Mouse (Mus musculus) MEL (cell line): ENCODE measurements at regions not wholly inside any gene's neighbourhood (a gene's known extent, or its start where the extent isn't known, plus 50 kb on each side); places are given as distances from the start of the nearest gene placed in this dataset.

Experiments
- DNase-seq: peaks from one replicate; pipeline ENCODE4 v3.0.0; 2011; ENCODE audit warnings: low read depth, low spot score
- H3K27ac ChIP-seq: 2 replicates; pipeline ENCODE4 v1.5.1; 2012; ENCODE audit warnings: low read depth, mild to moderate bottlenecking, control low read depth, low read length, moderate library complexity; ENCODE audit not compliant: control insufficient read depth
- H3K27me3 ChIP-seq, 2 experiments: fragments of 150-350 bp in 1 of 2; sonication (generic) in 1 of 2; 2 replicates each; pipeline ENCODE4 v1.6.1; 2012; ENCODE audit warnings: low read length in 2 of 2, mild to moderate bottlenecking in 2 of 2, improper control_type of control experiment in 1 of 2, moderate library complexity in 1 of 2; ENCODE audit not compliant: insufficient read depth in 2 of 2, control insufficient read depth in 1 of 2
- H3K36me3 ChIP-seq, 2 experiments: 2 replicates each; pipeline ENCODE4 v1.6.1; 2012 to 2014; ENCODE audit warnings: low read length in 2 of 2, improper control_type of control experiment in 1 of 2, inconsistent platforms in 1 of 2, mild to moderate bottlenecking in 1 of 2; ENCODE audit not compliant: insufficient read depth in 2 of 2, control insufficient read depth in 1 of 2
- H3K4me1 ChIP-seq, 2 experiments: fragments of 150-350 bp in 1 of 2; sonication (generic) in 1 of 2; 2 replicates each; pipeline ENCODE4 v1.6.1; 2012; ENCODE audit warnings: low read length in 2 of 2, improper control_type of control experiment in 1 of 2, mild to moderate bottlenecking in 1 of 2; ENCODE audit not compliant: insufficient read depth in 2 of 2, control insufficient read depth in 1 of 2
- H3K4me3 ChIP-seq, 2 experiments: fragments of 150-350 bp in 1 of 2; sonication (generic) in 1 of 2; 2 replicates each; pipeline ENCODE4 v1.5.1; 2012; ENCODE audit warnings: low read depth in 2 of 2, low read length in 2 of 2, mild to moderate bottlenecking in 2 of 2, moderate library complexity in 2 of 2, control low read depth in 1 of 2, improper control_type of control experiment in 1 of 2; ENCODE audit not compliant: control insufficient read depth in 1 of 2, insufficient read depth in 1 of 2
- H3K79me2 ChIP-seq: 2 replicates; pipeline ENCODE4 v1.6.1; 2012; ENCODE audit warnings: mild to moderate bottlenecking, low read length, moderate library complexity; ENCODE audit not compliant: control insufficient read depth, poor library complexity, insufficient read depth
- H3K9ac ChIP-seq: 2 replicates; pipeline ENCODE4 v1.6.1; 2012; ENCODE audit warnings: low read depth, mild to moderate bottlenecking, control low read depth, low read length, moderate library complexity; ENCODE audit not compliant: control insufficient read depth, poor library complexity, severe bottlenecking
- H3K9me3 ChIP-seq: fragments of 150-350 bp; sonication (generic); replicated peaks from 2 replicates; pipeline ENCODE4 v1.6.1; 2012; ENCODE audit warnings: mild to moderate bottlenecking, low read length, improper control_type of control experiment, moderate library complexity; ENCODE audit not compliant: insufficient read depth
- CHD1 ChIP-seq: IDR thresholded peaks from 2 replicates; pipeline ENCODE4 v1.6.1; 2012; ENCODE audit warnings: low read depth, mild to moderate bottlenecking, inconsistent platforms, low read length, improper control_type of control experiment
- CHD2 ChIP-seq: IDR thresholded peaks from 2 replicates; pipeline ENCODE4 v1.6.1; 2011; ENCODE audit warnings: low read length, improper control_type of control experiment
- CTCF ChIP-seq, 3 experiments: IDR thresholded peaks in 2 of 3; conservative IDR thresholded peaks in 1 of 3; 2 replicates each; pipeline ENCODE4 v1.5.1; 2011 to 2012; ENCODE audit warnings: low read length in 3 of 3, low read depth in 2 of 3, mild to moderate bottlenecking in 2 of 3, improper control_type of control experiment in 1 of 3, inconsistent platforms in 1 of 3, mixed read lengths in 1 of 3, moderate library complexity in 1 of 3; ENCODE audit not compliant: control insufficient read depth in 1 of 3, insufficient read depth in 1 of 3, poor library complexity in 1 of 3, severe bottlenecking in 1 of 3
- E2F4 ChIP-seq: IDR thresholded peaks from 2 replicates; pipeline ENCODE4 v1.6.1; 2011; ENCODE audit warnings: low read depth, low read length, improper control_type of control experiment, borderline replicate concordance
- EP300 ChIP-seq, 2 experiments: IDR thresholded peaks; 2 replicates each; pipeline ENCODE4 v1.6.1; 2011; ENCODE audit warnings: improper control_type of control experiment in 2 of 2, low read length in 2 of 2, low read depth in 1 of 2, mild to moderate bottlenecking in 1 of 2
- GABPA ChIP-seq: IDR thresholded peaks from 2 replicates; pipeline ENCODE4 v1.6.1; 2012; ENCODE audit warnings: low read depth, mild to moderate bottlenecking, inconsistent platforms, low read length, improper control_type of control experiment, moderate library complexity
- HCFC1 ChIP-seq: IDR thresholded peaks from 2 replicates; pipeline ENCODE4 v1.6.1; 2012; ENCODE audit warnings: low read depth, mild to moderate bottlenecking, inconsistent platforms, low read length, improper control_type of control experiment, moderate library complexity
- JUND ChIP-seq: IDR thresholded peaks from 2 replicates; pipeline ENCODE4 v1.6.1; 2011; ENCODE audit warnings: low read depth, mild to moderate bottlenecking, improper control_type of control experiment, low read length
- KAT2A ChIP-seq: conservative IDR thresholded peaks from 2 replicates; pipeline ENCODE4 v1.6.1; 2012; ENCODE audit warnings: low read depth, low read length, improper control_type of control experiment, inconsistent platforms
- MXI1 ChIP-seq: IDR thresholded peaks from 2 replicates; pipeline ENCODE4 v1.6.1; 2011; ENCODE audit warnings: mild to moderate bottlenecking, low read depth, low read length, improper control_type of control experiment
- MYB ChIP-seq: IDR thresholded peaks from 2 replicates; pipeline ENCODE4 v1.6.1; 2011; ENCODE audit warnings: mild to moderate bottlenecking, low read depth, low read length, improper control_type of control experiment
- NELFE ChIP-seq: IDR thresholded peaks from 2 replicates; pipeline ENCODE4 v1.6.1; 2011; ENCODE audit warnings: low read depth, low read length, improper control_type of control experiment
- NRF1 ChIP-seq: IDR thresholded peaks from 2 replicates; pipeline ENCODE4 v1.6.1; 2014; ENCODE audit warnings: low read depth, mild to moderate bottlenecking, inconsistent platforms, low read length, improper control_type of control experiment, moderate library complexity; ENCODE audit not compliant: poor library complexity, insufficient read depth, severe bottlenecking
- POLR2A ChIP-seq, 2 experiments: IDR thresholded peaks; 2 replicates each; pipeline ENCODE4 v1.6.1; 2011 to 2012; ENCODE audit warnings: low read length in 2 of 2, mild to moderate bottlenecking in 2 of 2, control low read depth in 1 of 2, improper control_type of control experiment in 1 of 2, low read depth in 1 of 2, moderate library complexity in 1 of 2; ENCODE audit not compliant: control insufficient read depth in 1 of 2, insufficient read depth in 1 of 2, poor library complexity in 1 of 2
- POLR2AphosphoS5 ChIP-seq: IDR thresholded peaks from 2 replicates; pipeline ENCODE4 v1.6.1; 2012; ENCODE audit warnings: low read depth, borderline replicate concordance, mild to moderate bottlenecking, inconsistent platforms, low read length, moderate library complexity, mixed read lengths
- RCOR1 ChIP-seq: IDR thresholded peaks from 2 replicates; pipeline ENCODE4 v1.6.1; 2012; ENCODE audit warnings: low read depth, mild to moderate bottlenecking, inconsistent platforms, low read length, improper control_type of control experiment
- SMC3 ChIP-seq: IDR thresholded peaks from 2 replicates; pipeline ENCODE4 v1.6.1; 2011; ENCODE audit warnings: low read depth, low read length, improper control_type of control experiment
- UBTF ChIP-seq: IDR thresholded peaks from 2 replicates; pipeline ENCODE4 v1.6.1; 2012; ENCODE audit warnings: low read depth, mild to moderate bottlenecking, inconsistent platforms, low read length, improper control_type of control experiment, moderate library complexity, borderline replicate concordance; ENCODE audit not compliant: insufficient read depth
- USF1 ChIP-seq: IDR thresholded peaks from 2 replicates; pipeline ENCODE4 v1.6.1; 2014; ENCODE audit warnings: low read depth, mild to moderate bottlenecking, inconsistent platforms, low read length, improper control_type of control experiment, moderate library complexity
- USF2 ChIP-seq, 2 experiments: IDR thresholded peaks; 2 replicates each; pipeline ENCODE4 v1.6.1; 2011 to 2012; ENCODE audit warnings: improper control_type of control experiment in 2 of 2, low read length in 2 of 2, borderline replicate concordance in 1 of 2, inconsistent platforms in 1 of 2, low read depth in 1 of 2, mild to moderate bottlenecking in 1 of 2; ENCODE audit not compliant: insufficient read depth in 1 of 2
- ZC3H11A ChIP-seq: IDR thresholded peaks from 2 replicates; pipeline ENCODE4 v1.6.1; 2012; ENCODE audit warnings: low read depth, mild to moderate bottlenecking, inconsistent platforms, low read length, improper control_type of control experiment
- ZKSCAN1 ChIP-seq: IDR thresholded peaks from 2 replicates; pipeline ENCODE4 v1.6.1; 2012; ENCODE audit warnings: low read depth, mild to moderate bottlenecking, inconsistent platforms, low read length, improper control_type of control experiment, moderate library complexity
- ZNF384 ChIP-seq: IDR thresholded peaks from 2 replicates; pipeline ENCODE4 v1.6.1; 2012; ENCODE audit warnings: low read depth, mild to moderate bottlenecking, inconsistent platforms, low read length, improper control_type of control experiment

GRCm38 (mm10) chr9:113181182-113181581 lies 526.9 kb downstream of the Pdcd6ip start:
- Histone ChIP-seq H3K4me1 (no peaks in the 10 kb centered on the region), H3K4me3 (no peak overlapping the region), H3K27me3 (no peaks in the 10 kb centered on the region), H3K9me3 (no peaks in the 10 kb centered on the region), H3K36me3 (no peaks in the 10 kb centered on the region), H3K79me2 (no peaks in the 10 kb centered on the region), H3K27ac (no peak overlapping the region), H3K9ac (no peak overlapping the region)
- DNase-seq, result no peak
- TF ChIP-seq ZKSCAN1 (no peak), EP300 (IDR thresholded peaks at IDR 0.05; ENCODE audit: low read depth in 1 of 2, low read length in 2 of 2) (no peak), MXI1 (no peak), USF2 (IDR thresholded peaks at IDR 0.05; ENCODE audit: borderline replicate concordance in 1 of 2, insufficient read depth in 1 of 2, low read depth in 1 of 2, low read length in 2 of 2) (no peak), ZC3H11A (no peak), CHD2 (no peak), CHD1 (no peak), E2F4 (no peak), GABPA (no peak), USF1 (no peak), POLR2AphosphoS5 (no peak), RCOR1 (no peak), NRF1 (no peak), JUND (no peak)

GRCm38 (mm10) chr9:113177918-113178235 lies 530.2 kb downstream of the Pdcd6ip start:
- no peak overlapping the region for H3K9ac ChIP-seq
- no peak overlapping the region for H3K27ac ChIP-seq
- H3K79me2 ChIP-seq, result no peaks in the 10 kb centered on the region
- TF ChIP-seq ZNF384 (no peak), NELFE (no peak), RCOR1 (no peak), HCFC1 (no peak), JUND (no peak), NRF1 (no peak), EP300 (IDR thresholded peaks at IDR 0.05; ENCODE audit: low read depth in 1 of 2, low read length in 2 of 2) (no peak), POLR2A (IDR thresholded peaks at IDR 0.05; ENCODE audit: control insufficient read depth in 1 of 2, insufficient read depth in 1 of 2, low read depth in 1 of 2, low read length in 2 of 2, poor library complexity in 1 of 2) (no peak), ZKSCAN1 (no peak), MYB (no peak), UBTF (no peak), MXI1 (no peak), SMC3 (no peak), KAT2A (no peak), CTCF (IDR thresholded peaks at IDR 0.05 in 2 of 3, conservative IDR thresholded peaks at IDR 0.05 in 1 of 3; ENCODE audit: control insufficient read depth in 1 of 3, insufficient read depth in 1 of 3, low read depth in 2 of 3, low read length in 3 of 3, poor library complexity in 1 of 3, severe bottlenecking in 1 of 3) (no peak)
- no peaks in the 10 kb centered on the region for H3K27me3 ChIP-seq
- DNase-seq, result no peak
- no peaks in the 10 kb centered on the region for H3K36me3 ChIP-seq
- no peaks in the 10 kb centered on the region for H3K9me3 ChIP-seq
- H3K4me1 ChIP-seq, result no peaks in the 10 kb centered on the region
- no peak overlapping the region for H3K4me3 ChIP-seq
